Mouse (Mus musculus) spleen, embryonic (tissue): ENCODE measurements around the gene Ephb2.

Experiments used
- CTCF ChIA-PET: fragments of 350-600 bp; sonication (Branson Sonifier 250); formaldehyde crosslinking; loops from one replicate; lab custom pipeline; 2022; lab: Charles Lee

Gene Ephb2

DNA sequence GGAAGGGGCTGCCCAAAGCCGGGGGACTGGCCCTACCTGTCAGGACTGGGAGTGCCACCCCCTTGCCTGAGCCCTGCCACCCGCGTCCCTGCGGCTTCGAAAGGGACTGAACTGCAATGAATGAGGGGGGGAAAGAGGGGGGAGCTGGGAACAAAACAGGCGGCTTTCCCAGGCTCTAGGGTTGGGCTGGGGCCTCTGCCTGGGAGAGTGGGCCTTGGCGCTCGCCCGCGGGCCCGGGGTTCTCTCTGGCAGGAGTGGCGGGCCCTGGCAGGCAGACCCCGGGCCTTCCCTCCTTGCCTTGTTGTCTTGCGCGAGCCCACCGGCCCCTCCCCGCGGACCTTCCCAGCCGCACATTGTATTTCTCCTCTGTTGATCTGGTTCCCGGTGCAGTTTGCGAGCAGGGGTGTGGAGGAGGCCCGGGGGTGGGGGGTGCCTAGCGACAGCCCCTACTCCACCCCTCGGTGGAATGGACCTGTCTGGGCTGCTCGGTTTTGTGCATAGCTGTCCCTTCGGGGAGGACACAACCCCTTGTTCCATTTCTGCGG lies 671 bp upstream of the Ephb2 start:
- CTCF ChIA-PET, result no interaction called here

DNA sequence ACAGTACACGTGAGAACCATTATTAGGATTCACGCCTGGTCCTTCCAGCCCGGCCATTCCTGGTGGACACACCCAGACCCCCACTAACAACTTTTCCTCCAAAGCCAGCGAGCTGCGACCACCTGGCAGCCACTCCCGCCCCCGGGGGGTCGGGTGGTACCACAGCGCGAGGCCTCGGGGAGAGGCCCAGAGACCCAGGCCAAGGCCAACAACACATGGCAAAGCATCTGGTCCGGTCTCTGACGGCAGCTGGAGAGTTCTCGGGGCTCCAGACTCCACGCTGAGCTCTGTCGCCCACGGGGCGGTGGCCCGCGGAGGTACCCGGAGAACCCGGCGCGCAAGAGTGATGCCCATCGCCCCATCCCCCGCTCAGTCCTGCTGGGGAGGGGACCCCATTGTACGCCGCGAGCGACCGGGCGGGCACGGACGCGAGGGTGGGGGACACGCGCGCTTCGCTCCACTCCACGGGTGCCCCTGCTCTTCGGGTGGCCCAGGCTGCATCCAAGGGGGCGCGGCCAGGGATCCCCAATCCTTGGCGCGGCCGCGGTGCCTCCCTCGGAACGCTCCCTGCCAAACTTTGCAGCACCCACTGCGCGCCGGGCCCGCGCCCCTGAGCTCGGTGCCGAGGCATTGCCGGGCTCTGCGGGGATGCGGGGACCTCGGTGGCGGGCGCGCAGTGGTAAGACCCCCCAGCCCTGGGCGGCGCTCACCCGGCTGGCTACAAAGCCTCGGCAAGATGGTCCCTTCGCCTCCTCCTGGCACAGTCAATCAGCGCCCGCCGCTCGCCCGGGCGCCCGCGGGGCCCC lies 770 bp downstream of the Ephb2 start:
- CTCF ChIA-PET, result no interaction called here

DNA sequence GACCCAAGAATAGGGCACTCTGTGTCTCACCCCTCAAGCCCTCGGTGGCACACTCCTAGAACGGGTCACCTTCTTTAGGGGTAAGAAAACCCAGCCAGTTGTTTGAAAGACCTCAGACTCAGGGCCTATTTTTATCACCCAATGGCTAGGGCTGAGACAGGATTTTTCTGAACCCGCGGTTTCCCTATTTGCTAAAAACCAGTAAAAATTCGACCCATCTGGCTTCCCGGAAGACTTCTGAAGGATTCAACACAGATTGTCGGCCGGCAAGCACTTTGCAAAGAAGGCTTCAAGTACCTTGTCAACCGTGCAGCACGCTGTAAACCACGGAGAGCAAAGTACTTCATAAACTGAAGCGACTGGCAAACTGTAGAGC lies 1.4 kb downstream of the Ephb2 start:
- CTCF ChIA-PET, result no interaction called here

DNA sequence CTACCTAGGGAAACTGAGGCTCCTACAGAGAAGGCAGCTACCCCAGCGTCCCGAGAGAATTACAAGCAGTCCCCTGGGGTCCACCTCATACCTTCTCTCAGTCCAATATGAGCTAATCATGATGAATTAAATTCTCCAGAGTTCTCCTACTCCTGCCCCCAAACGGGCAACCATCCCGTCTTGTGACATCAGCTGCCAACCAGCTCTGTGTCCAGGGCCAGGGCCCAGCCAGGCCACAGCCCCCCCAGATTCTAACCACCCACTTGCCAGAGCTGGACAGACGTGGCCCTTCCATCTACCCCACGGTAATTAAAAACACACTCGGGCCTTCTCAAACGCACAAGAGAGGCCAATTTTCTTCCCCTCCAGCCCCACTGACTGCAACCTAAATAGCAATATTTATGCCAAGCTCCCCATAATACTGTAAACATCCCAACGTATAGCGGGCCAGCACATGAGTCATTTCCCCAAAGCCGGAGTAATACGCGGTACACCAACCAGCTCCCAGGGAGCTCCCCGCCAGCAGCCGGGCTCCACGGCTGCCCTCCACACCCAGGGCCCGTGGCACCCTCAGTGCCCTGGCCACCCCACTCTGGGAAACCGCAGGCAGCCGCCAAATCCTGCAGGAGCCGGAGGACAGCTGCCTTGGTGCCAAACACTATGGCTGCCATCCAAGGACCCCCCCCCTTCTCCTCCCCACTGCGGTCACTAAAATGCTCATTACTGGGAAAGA lies 2.0 kb downstream of the Ephb2 start:
- CTCF ChIA-PET, result no interaction called here

DNA sequence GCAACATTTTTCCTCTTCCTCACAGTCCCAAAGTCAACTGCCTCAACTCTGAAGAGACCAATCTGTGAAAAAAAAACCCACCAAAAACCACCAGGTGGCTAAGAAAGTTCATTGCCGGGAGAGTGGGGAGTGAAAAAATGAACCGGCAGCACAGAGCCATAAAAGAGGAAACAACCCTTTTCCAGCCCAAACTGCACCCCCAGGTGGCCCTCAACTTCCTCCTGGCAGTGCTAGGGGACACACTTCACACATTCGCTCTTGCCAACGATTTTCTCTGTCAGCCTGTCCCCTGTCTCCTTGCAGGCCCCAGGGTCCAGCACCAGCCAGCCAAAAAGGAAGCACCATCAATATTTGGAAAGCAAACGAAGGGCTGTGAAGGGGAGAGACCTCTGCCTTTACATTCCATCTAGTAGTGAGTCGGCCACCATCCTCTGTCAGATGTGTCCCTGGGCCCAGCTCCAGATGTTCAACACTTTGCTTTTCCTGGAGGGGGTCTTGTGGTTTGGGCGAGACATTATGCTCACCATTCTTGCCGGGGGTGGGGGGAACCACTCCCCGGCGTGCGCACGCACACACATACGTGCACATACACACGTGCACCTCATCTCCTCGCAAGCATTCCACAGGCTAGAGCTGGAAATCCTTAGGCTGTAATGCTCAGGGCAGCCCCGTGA lies 3.1 kb downstream of the Ephb2 start:
- CTCF ChIA-PET, result interaction anchor here (0.7 kb wide), 1 partner anchor 854 kb away, joined by 3 read pairs; no protein-coding TSS in a partner anchor

DNA sequence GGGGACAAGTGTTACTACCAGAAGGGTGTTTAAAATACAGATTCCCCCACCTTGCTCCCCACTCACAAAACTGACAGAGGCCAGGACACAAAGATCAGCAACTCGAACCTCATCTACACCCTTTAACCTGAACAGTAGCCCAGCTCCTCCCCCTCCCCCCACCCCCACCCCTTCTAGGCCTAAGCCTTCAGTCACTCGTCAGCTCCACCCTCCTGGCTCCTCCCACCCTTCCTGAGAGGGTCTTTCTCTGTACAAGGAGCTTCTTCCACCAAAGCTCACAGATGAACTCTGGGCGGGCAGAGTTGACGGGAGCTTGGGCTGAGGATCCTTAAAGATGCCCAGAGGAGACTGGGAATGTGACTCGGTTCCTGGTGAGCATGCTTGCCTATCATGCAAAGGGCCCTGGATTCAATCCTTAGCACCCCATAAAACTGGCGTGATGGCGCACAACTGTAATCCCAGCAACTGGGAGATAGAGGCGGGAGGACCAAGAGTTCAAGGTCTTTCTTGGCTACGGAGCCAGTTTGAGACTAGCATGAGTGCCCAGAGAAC lies 5.4 kb downstream of the Ephb2 start:
- CTCF ChIA-PET, result interaction anchor here (0.9 kb wide), 1 partner anchor 10 kb away, joined by 3 read pairs; no protein-coding TSS in a partner anchor

DNA sequence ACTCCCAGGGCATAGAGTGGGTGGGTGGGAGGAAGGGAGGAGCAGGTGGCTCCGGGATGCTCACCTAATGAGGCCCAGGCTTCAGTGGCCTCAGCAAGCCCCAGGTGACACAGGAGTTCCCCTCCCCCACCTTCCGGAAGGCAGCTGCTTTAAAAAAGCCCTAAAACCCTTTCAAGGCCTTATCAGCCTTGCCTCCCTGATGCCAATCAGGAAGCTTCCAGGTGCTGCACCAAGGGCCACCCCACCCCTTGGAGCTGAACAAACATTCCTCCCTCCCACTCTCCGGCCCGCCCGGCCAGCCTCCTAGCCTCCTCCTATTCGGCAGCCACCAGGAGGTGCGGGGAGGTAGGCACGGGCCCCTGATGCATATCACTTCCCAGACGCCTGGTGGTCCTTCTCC lies 6.0 kb downstream of the Ephb2 start:
- CTCF ChIA-PET, result interaction anchor here (0.9 kb wide), 1 partner anchor 10 kb away, joined by 3 read pairs; no protein-coding TSS in a partner anchor

DNA sequence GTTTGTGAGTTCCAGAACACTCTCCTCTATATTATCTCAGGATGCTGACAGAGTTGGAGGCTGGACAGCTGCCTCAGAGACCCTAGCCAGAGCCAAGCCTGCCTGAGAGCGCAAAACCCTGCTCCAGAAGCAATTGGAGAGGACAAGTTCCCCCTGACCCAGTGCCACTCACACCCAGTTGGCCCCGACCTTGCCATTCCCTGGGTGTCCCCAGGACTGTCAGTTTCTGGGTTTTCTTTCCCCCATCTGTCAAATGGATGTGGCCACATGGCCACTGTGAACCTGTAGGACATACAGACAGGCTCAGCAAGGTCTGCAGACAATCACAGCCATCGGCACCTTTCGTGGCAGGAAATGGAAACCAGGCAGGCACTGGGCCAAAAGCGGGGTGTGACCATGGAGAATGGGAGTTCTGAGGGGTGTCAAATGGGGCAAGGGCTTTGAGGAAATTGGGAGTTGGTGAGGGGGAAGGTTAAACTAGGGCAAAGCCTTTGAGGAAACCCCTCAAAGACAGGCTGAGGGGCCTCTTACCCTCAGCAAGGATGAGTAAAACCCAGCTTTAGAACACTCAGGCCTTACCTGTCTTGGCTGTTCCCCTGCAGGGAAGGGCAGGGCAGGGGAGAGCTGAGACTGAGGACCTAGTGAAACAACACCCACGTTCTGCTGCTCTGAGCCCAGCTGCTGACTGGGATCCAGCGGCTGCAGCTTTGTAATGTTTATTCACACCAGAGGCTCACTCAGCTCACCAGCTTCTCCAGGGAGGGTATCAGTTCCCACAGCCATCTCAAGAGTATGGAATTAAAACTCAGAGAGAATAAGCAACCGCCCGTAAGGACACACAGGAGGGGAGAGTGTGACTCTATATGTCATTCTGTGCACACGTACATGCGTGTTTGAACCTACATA lies 6.9 kb downstream of the Ephb2 start:
- CTCF ChIA-PET, result no interaction called here

DNA sequence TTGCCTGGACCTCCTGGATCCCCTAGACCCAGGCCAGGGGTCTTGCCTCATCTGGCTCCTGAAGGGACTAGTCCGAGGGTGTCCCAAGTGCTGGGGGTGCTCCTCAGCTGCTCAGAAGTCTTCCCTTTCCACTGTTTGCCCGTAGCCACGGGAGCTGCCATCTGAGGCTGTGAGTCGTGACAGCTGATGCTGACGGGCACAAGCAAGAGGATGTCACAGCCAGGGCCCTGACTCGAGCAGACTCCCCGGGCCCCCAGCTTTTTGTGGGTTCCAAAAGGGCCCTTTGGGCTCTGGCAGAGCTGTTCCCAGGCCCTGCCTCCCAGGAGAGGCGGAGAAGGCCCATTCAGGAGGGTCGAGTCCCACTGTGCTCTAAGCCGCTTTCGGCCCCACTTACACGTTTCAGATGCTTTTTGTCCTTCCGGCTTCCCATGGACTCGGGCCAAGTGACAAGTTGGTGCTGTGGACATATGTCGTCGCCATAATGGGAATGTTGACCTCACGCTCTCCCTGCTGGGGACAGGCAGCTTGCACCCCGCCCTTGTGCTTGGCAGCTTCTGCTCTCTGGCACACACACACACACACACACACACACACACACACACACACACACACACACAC lies 10.7 kb downstream of the Ephb2 start:
- CTCF ChIA-PET, result interaction anchor here (0.6 kb wide), 1 partner anchor 715 kb away, joined by 3 read pairs; no protein-coding TSS in a partner anchor

DNA sequence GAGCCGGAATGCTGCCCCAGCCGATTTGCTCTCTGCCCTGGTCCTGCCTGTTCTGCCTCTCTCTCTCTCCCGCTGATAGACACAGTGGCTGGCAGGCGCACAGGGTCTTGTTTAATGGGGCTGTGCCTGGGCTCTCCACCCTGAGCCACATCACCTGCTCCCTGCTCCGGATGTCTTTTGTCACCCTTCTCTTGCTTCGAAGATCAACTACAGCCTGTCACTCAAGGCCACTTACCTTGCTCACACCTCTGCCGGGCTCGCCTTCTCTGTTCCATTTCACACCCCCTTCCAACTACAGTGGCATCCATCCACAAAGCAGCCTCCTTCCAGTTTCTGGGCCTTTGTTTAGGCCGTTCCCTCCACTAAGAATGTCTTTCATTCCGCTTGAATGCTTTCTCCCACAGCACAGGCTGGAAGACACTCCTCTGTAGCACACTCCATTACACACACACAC lies 15.7 kb downstream of the Ephb2 start:
- CTCF ChIA-PET, result no interaction called here

DNA sequence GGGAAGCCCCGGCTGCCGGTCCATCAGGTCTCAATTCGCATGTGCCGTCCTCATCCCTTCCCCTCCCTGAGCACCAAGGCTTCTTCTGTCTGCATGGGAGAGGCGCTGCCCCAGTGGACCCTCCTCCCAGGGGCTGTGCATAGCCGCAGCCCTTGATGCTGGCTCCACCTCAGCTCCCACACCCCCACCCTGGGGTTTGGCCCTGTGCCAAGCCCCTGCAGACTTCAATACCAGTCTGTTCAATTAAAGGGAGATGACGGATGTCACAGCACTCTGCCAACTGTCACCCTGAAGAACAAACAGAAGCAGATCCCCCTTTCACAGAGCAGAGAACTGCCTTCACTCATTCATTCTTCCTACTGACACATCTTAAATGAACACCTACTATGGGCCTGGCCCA lies 19.1 kb downstream of the Ephb2 start:
- CTCF ChIA-PET, result no interaction called here

DNA sequence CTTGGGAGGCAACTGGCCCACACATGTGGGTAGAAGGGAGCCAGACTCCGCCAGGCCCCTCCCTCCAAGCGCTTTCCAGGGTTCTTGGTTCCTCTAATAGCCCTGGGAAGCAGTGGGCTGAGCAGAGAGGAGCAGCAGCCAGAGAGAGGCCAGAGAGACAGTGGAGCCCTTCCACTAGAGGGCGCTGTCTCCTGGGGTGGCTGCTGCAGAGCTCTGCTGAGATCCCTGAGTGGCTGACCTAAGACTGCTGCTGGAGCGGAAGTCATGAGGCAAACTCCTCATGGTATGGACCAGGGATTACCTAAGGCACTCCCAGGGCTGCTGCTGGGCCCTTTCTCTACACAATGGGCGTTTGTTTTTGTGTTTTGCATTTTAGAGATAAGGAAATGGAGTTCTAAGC lies 20.4 kb downstream of the Ephb2 start:
- CTCF ChIA-PET, result no interaction called here

DNA sequence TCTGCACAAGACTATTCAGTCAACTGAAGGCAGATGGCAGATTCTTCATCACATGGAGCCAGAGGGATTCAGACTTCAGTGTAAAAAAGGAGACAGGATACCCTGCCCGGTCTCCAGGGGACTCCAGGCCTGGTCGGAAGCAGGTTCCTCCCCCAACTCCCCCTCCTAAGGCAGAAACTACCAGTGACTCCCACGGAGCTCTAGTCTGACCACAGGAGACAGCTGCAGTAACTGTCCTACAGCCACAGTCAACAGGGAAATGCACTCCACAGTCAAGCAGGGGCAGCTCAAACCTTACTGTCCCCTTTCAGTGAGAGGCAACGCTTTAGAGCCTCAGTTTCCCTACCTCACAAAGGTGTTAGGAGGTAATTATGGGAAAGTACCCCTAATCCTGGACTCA lies 23.2 kb downstream of the Ephb2 start:
- CTCF ChIA-PET, result no interaction called here

DNA sequence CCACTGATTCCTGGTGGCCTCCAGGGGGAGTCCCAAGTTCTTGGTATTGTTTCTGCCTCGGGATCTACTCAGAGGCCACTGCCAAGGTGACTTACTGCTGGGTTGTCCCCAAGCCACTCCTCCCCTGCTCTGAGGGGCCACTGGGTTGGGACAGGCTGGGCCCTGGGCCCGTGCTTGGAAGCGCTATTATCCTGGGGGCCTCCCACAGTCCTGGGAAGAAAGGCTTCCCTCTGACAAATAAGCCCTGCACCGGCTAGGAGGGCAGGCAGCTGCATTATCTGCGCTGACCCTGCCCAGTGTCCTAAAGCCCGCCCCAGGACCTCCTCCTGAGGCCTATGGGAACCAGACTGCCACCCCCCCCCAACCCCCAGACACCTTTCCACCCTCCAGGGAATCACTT lies 24.2 kb downstream of the Ephb2 start:
- CTCF ChIA-PET, result no interaction called here

DNA sequence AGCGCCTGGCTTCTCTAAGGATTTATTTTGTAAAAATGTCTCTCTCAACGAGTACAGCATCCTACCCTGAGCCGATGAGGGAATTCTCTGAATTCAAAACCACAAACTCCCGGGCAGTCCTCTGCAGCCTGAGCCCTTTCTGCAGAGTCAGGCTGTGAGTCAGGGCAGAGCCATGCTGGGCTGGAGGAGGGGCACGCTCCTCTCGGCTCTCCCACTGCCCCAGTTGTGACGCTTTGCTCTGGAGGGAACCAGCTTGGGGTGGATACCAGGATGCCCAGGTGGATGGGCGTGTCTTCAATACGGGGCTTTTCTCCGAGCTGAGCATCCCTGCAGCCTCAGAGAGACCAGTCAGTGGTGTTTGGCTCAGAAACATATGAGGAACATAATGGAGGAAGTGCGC lies 27.3 kb downstream of the Ephb2 start:
- CTCF ChIA-PET, result no interaction called here

DNA sequence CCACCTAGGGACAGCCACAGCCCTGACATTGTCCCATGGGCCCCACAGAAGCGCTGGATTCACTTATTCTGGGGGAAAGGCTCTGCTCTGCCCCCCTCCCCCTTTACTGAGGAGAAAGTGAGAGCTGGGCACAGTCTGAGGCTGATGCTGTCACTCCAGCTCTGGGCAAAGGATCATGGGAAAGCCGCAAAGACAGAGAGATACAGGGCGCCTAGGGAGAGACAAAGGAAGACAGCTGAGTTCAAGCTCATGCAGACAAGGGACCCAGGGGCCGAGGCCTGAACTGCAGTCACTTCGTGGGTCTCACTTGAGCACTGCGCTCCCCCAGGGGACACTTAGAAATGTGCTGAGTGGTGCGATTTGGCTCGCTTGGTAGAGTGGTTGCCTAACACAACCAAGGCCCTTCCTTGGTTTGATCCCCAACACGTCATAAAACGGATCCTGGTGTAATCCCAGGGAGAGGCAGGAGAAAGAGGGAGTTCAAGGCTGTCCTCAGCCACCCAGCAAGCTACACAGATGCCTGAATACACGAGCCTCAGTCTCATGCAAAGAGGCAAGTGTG lies 28.3 kb downstream of the Ephb2 start:
- CTCF ChIA-PET, result no interaction called here

DNA sequence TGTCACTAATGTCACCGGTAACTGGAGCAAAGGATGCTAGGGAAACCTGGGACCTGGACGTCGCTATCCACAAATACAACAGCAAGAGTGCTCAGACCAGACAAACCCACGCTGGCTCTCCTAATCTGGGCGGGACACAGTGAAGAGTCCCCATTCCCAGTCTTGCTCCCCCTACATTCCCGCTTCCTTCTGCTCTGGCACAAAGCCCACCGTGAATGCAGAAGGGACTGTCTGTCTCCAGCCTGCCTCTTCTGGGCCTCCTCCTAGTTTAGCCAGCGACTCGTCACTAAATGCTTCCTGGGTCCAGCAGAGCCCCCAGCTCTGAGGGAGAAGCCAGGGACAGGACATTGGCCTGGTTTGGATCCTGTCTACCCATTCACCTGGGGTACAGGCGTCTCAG lies 29.5 kb downstream of the Ephb2 start:
- CTCF ChIA-PET, result interaction anchor here (0.6 kb wide), 1 partner anchor 353 kb away, joined by 3 read pairs; no protein-coding TSS in a partner anchor

DNA sequence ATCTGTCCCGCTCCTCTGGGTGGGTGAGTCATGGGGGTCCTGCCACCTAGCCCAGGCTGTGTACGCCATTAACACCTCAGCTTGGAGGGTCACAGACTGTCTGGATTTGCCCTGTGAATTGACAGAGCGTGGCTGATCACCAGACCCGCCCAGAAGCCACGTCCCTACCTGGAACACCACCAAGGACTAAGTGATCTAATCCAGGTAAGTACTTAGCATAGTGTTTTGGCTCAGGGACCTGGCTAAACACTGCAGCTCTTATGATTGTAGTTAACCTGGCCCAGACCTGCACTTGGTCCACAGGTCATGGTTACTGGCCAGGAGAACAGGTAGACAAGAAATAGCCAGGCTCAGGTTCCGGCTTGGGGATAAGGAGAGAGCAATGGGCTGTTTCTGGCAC lies 31.4 kb downstream of the Ephb2 start:
- CTCF ChIA-PET, result no interaction called here

DNA sequence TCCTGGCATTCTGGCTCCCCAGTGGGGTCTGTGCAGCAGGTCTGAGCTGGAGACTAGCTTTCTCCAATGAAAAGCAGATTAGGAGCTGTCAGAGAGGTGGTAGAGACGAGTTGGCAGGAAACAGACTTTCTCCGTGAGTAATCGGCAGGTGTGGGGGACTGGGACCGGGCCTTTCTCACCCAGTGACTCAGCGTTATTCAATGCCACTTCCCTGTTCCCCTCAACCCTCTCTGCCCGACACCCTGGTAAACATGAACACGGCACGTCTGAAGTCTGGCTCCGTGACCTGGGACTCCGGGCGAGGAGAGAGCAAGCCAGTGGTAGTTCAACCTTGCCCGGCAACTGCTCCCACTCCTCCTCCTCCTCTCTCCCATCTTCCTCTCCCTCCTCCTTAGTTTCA lies 33.3 kb downstream of the Ephb2 start:
- CTCF ChIA-PET, result no interaction called here

DNA sequence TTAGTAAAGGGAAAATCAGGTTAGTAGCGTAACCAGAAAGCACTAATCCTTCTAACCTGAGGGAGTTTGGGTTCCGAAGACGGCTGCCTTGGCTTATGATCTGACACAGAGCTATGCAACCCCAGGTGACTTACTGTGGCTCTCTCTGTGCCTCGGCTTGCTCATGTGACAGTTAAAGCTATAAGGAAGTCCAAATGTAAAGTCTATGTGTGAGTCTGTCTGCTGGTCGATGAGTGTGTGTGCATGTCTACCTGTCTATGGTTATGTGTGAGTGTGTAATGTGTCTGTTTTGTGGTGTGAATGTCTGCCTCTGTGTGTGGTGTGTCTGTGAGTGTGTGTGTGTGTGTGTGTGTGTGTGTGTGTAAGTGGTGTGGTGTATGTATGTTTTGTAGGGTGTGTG lies 33.8 kb downstream of the Ephb2 start:
- CTCF ChIA-PET, result no interaction called here
